In genomic region chr12:82072810-82073465, GRCm38 (mm10) we compare ENCODE assay signal across 10 mouse cellular contexts.
A peak's percentile ranks its signal among the peaks of the same experiment; 100 is the strongest.
DNase-seq lines count a peak whose midpoint lies in the region; ATAC-seq and TF ChIP-seq lines count a peak whose summit lies in the region.
"Had no signal": no experiment of that assay in that cellular context is flagged by ENCODE, and none has a peak within 500 bp of the region (broad histone marks: within the 10 kb centered on the region; RNA-seq: fewer than 3 reads in every experiment).

No protein-coding gene starts in this region.

- no peak for TF ChIP-seq EP300 in heart, adult 2 months (IDR thresholded peaks at IDR 0.05; ENCODE audit: insufficient read depth, low read depth, low read length)

- no peak overlapping the region for H3K9ac ChIP-seq in heart, adult 2 months (ENCODE audit: low read depth, low read length)
- no peak overlapping the region for H3K9ac ChIP-seq in heart, embryonic 11.5 days (ENCODE audit: low read depth, low read length)
- no peak overlapping the region for H3K9ac ChIP-seq in heart, embryonic 16.5 days (ENCODE audit: low read length)
- H3K9ac ChIP-seq: heart, embryonic 13.5 days had no signal

- DNase-seq in heart, adult 2 months: peak; percentile 15 to 18
- peak; percentile 82 to 97 for DNase-seq in left cerebral cortex, postnatal 25 days (ENCODE audit: low spot score in 2 of 2)
- DNase-seq in kidney, adult 11 months: no peak
- DNase-seq in spleen, postnatal 36 days (ENCODE audit: low spot score in 2 of 2): no peak

- 30% methylated on average over 13 of the region's 13 CpGs for WGBS in heart, adult 2 months
- WGBS in heart, embryonic 11.5 days (ENCODE audit: insufficient replicate concordance): 48% methylated on average over 13 of the region's 13 CpGs
- 44% methylated on average over 13 of the region's 13 CpGs for WGBS in heart, embryonic 16.5 days

- no peaks in the 10 kb centered on the region for H3K79me2 ChIP-seq in heart, adult 2 months (replicated peaks; ENCODE audit: control insufficient read depth, insufficient read depth, low read length)

- H3K4me1 ChIP-seq in heart, adult 2 months (ENCODE audit: control insufficient read depth, insufficient read depth, low read length): peaks cover 4% of the 10 kb centered on the region; the same call in 1 of the 2 replicates
- H3K4me1 ChIP-seq in heart, embryonic 11.5 days (ENCODE audit: control insufficient read depth, insufficient read depth, low read length): 0 out of 2 replicates have a peak, but pooled peaks cover 3% of the 10 kb centered on the region
- H3K4me1 ChIP-seq in heart, embryonic 16.5 days (ENCODE audit: control insufficient read depth, insufficient read depth, low read length): peaks cover 4% of the 10 kb centered on the region; the same call in 1 of the 2 replicates

- no peak for TF ChIP-seq CTCF in heart, adult 2 months (IDR thresholded peaks at IDR 0.05)

- H3K4me3 ChIP-seq in heart, adult 2 months: no peak overlapping the region
- H3K4me3 ChIP-seq in heart, embryonic 11.5 days (ENCODE audit: low read depth, low read length): no peak overlapping the region
- H3K4me3 ChIP-seq in heart, embryonic 16.5 days (ENCODE audit: low read length): no peak overlapping the region
- H3K4me3 ChIP-seq: heart, embryonic 13.5 days had no signal

- no peaks in the 10 kb centered on the region for H3K9me3 ChIP-seq in heart, embryonic 11.5 days (replicated peaks; ENCODE audit: control insufficient read depth, low read length)
- 0 out of 2 replicates have a peak, but pooled peaks cover 4% of the 10 kb centered on the region for H3K9me3 ChIP-seq in heart, embryonic 16.5 days (replicated peaks; ENCODE audit: control insufficient read depth, low read length)
- H3K9me3 ChIP-seq: heart, embryonic 13.5 days had no signal

- no peak for TF ChIP-seq POLR2A in heart, adult 2 months (IDR thresholded peaks at IDR 0.05; ENCODE audit: insufficient read depth, low read depth, low read length)

- H3K4me2 ChIP-seq in heart, embryonic 11.5 days: no peak overlapping the region
- no peak overlapping the region for H3K4me2 ChIP-seq in heart, embryonic 16.5 days (ENCODE audit: low read depth, low read length)
- H3K4me2 ChIP-seq: heart, embryonic 13.5 days had no signal

- no peaks in the 10 kb centered on the region for H3K36me3 ChIP-seq in heart, adult 2 months (ENCODE audit: control insufficient read depth, insufficient read depth, low read length)
- no peaks in the 10 kb centered on the region for H3K36me3 ChIP-seq in heart, embryonic 11.5 days (ENCODE audit: control insufficient read depth, insufficient read depth, low read length)
- H3K36me3 ChIP-seq in heart, embryonic 16.5 days (ENCODE audit: control insufficient read depth, insufficient read depth): no peaks in the 10 kb centered on the region
- H3K36me3 ChIP-seq: G1E; heart, embryonic 13.5 days had no signal

- intact Hi-C loops in heart, adult 2 months (cut with DNase I): no loop called here
- intact Hi-C loops in left cerebral cortex, postnatal 25 days (cut with DNase I): no loop called here

- no peak overlapping the region for H3K27ac ChIP-seq in heart, adult 2 months
- H3K27ac ChIP-seq in heart, embryonic 11.5 days (ENCODE audit: low read depth, low read length): no peak overlapping the region
- no peak overlapping the region for H3K27ac ChIP-seq in heart, embryonic 16.5 days (ENCODE audit: low read length)
- H3K27ac ChIP-seq: heart, embryonic 13.5 days had no signal

- H3K27me3 ChIP-seq in heart, adult 2 months (ENCODE audit: control insufficient read depth, insufficient read depth, low read length): no peaks in the 10 kb centered on the region
- H3K27me3 ChIP-seq in heart, embryonic 11.5 days (ENCODE audit: control insufficient read depth, insufficient read depth, low read length): no peaks in the 10 kb centered on the region
- no peaks in the 10 kb centered on the region for H3K27me3 ChIP-seq in heart, embryonic 16.5 days (ENCODE audit: control insufficient read depth, insufficient read depth, low read length)
- H3K27me3 ChIP-seq: heart, embryonic 13.5 days had no signal

- no peak for ATAC-seq in heart, embryonic 11.5 days (replicated peaks; ENCODE audit: insufficient number of reproducible peaks, low FRiP score, low TSS enrichment)
- ATAC-seq in cerebellum, adult (ENCODE audit: insufficient number of reproducible peaks, low FRiP score, low TSS enrichment): peak; percentile 61; the same call in 1 of the 2 replicates
- ATAC-seq in heart, embryonic 16.5 days (replicated peaks; ENCODE audit: extremely low read depth, insufficient read depth, low FRiP score): peak; percentile 58
- ATAC-seq in monocyte, adult 5-6 weeks (replicated peaks; ENCODE audit: insufficient number of reproducible peaks, low FRiP score, low TSS enrichment, poor library complexity, severe bottlenecking): no peak

Comparison
In these comparisons a context has a peak if more than half of its experiments do, and no peak if none do; other contexts are left out.
1. ATAC-seq: peak in cerebellum, adult (single experiment) and heart, embryonic 16.5 days (single experiment); none in heart, embryonic 11.5 days (single experiment) and monocyte, adult 5-6 weeks (single experiment).
2. DNase-seq: peak in heart, adult 2 months (2 of 2) and left cerebral cortex, postnatal 25 days (2 of 2); none in kidney, adult 11 months (single experiment) and spleen, postnatal 36 days (0 of 2).